Mouse (Mus musculus) naive thymus-derived CD4-positive, alpha-beta T cell, adult 5 months (primary cell): Measurements from ENCODE around the gene Serpina11. TPM values are rescaled to one million over a fixed set of nuclear protein-coding genes. Genes with fewer than 3 reads are reported as not detected.

Source experiments
- polyA plus RNA-seq: library from polyadenylated mRNA; unstranded; fragments of 100-300 nt; shearing (Covaris generic); gene quantifications from one replicate; pipeline ENCODE4 v1.2.1, GENCODE M21; 2017

Gene Serpina11
- polyA plus RNA-seq: not detected

DNA sequence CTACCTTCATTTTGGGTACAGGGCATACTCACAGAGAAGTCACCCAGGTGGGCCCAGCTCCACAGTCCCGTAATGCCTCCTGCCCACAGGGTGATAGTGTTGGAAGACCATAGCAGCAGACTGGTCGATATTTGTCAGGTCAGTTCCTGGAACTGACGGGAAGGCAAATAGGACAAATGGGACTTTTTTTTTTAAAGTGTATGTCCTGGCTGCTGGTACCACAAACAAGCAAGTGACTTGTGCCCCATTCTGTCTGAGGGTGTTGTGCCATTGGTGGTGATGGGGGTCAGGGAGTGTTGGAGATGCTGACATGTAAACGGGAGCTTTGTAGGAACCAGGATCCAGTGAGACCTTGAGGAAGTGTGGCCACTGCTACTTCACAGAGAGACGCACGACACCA lies at the start of gene Serpina11:
Serpina11 (minus strand) TSS at position 101 of the 400 bp plus-strand sequence.

DNA sequence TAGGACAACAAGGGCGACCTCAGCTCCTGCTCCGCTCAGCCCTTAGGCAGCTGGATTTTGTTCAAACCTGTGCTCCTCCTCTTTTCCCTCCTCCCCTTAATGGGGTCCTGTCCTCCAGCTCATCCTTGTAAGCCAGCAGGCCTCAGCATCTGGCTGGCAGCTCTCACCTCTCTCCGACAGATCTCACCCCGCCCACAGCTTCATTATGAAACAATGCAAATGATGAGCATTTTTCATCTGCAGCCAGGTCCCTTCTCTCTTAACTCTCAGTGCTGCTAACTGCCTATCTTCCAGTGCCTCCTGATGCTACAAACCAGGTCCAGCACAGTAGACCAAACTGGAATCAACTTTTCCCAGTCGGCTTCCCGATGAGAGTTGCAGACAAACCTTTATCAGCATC lies 23.9 kb upstream of the Serpina11 start, which contains the start of gene Serpina9:
Serpina9 (minus strand) TSS at position 136 of the 400 bp plus-strand sequence.

DNA sequence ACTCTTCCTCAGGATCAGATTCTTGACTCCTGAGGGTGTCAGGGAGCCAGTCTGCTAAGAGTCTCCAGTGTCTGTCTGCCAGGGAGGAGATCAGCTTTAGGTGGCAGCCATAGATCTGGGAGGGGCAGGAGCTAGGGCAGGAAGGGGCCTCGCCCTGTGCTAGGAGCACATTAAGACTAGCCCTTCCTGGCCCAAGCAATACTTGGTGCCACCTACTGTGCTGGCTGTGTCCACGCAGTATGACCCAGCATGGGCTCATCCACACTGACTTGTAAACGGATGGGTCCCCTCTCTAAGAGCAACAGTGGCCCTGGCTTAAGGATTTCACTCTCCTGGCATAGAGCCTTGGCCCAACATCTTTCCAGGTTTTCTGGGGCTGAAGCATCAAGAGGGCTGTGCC lies 31.0 kb downstream of the Serpina11 start, which contains the start of gene Serpina1e:
Serpina1e (minus strand) TSS at position 178 of the 400 bp plus-strand sequence.

Other genes starting within 250 kb of the Serpina11 start
- gene Serpina1d, start 216.4 kb downstream of the Serpina11 start, polyA plus RNA-seq: not detected
- not detected for gene Serpina1b, start 159.6 kb downstream of the Serpina11 start, polyA plus RNA-seq
- gene Serpina1a, start 126.4 kb downstream of the Serpina11 start, polyA plus RNA-seq: not detected
- not detected for gene Serpina1c, start 85.1 kb downstream of the Serpina11 start, polyA plus RNA-seq
- not detected for gene Serpina1e, start 31.0 kb downstream of the Serpina11 start, polyA plus RNA-seq
- gene Serpina9, start 23.8 kb upstream of the Serpina11 start, polyA plus RNA-seq: not detected
- not detected for gene Serpina12, start 54.5 kb upstream of the Serpina11 start, polyA plus RNA-seq
- gene Serpina5, start 111.2 kb upstream of the Serpina11 start, polyA plus RNA-seq: not detected
- not detected for gene Serpina3a, start 122.8 kb upstream of the Serpina11 start, polyA plus RNA-seq
- gene Serpina3b, start 138.0 kb upstream of the Serpina11 start, polyA plus RNA-seq: not detected
- not detected for gene Serpina3c, start 163.9 kb upstream of the Serpina11 start, polyA plus RNA-seq
- not detected for gene Serpina3f, start 224.6 kb upstream of the Serpina11 start, polyA plus RNA-seq
- 0.83 TPM for gene Serpina3g, start 246.3 kb upstream of the Serpina11 start, polyA plus RNA-seq